Mouse (Mus musculus) right cerebral cortex, postnatal 36 days (tissue): ENCODE data around the gene Rtn4r.

Source experiments
- DNase-seq, 2 experiments: peaks; one replicate each; pipeline ENCODE4 v3.0.0; 2022; ENCODE audit warnings: low spot score in 2 of 2, mixed read lengths in 1 of 2

The Rtn4r gene

DNA sequence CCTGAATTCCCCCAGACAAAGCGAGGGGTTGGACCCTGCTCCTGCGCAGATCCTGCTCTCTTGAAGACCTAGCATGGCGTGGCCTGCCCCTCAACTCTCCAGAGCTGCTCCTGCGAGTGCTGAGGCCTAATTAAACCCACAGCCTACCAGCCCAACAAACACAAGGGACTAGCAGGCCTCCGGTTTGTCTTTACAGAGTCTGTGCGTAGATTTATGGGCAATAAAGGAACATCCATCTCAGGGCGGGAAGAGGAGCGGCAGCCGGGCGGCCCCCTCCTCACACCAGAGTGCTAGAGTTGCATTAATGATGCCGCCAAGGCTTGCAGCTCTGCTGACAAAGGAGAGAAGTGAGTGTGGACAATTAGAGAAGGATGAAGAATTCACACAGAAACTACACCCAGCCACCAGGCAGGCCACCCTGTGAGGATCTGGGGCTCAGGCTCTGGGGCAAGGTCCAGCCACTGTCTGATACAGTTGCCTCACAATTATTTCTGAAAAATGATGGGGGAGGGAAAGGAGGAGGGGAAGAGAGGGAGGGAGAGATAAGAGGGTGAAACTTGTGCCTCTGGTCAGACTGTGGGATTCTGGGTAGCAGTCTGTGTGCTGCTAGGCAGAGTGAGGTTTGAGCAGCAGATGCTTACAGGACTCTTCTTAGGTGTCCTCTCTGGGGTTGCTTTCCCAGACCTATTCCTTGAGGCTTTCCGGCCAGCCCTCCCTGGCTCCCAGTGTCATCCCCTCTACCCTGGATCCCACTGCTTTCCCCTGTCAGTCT, 29.3 kb downstream of the Rtn4r start:
- no peak for DNase-seq

- DNase-seq: no peak
Measured at GRCm38 (mm10) chr16:18159255-18159654, 31.8 kb downstream of the Rtn4r start.

DNA sequence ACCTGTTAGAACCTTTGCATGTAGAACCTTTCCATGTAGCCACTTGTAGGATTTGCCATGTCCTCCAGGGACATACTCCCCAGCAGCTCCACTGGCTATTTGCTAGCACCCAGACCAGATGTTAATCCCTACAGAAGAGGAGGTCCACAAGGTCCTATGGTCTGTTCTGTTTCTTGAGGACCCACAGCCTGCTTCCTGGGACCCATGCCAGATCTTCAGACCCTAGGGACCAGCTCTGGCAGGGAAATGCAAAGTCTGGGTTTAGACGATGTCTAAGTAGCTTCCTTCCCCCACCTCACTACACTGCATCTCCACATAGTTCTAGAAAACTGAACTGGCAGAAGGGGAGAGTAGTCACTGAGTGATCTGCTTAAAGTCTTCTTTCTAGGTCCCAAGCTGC, 32.3 kb downstream of the Rtn4r start:
- no peak for DNase-seq

DNA sequence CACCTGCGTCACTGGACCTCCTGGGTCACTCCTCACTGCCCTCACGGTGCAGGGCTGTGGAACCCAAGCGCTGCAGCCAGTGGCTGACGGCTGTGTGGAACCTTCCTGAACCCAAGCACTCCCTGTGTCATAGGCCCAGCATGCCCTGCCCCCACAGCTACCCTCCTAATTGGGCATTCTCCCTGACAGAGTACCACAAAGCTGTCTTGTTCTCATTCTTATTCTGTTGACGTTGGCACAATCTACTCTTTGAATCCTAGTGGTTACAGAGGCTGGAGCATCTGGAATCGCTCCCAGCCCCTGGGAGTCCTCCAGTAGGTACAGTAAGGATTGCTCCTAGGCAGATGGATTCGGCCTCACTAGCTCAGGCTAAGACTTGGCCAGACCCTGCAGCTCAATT, 33.1 kb downstream of the Rtn4r start:
- no peak for DNase-seq

- DNase-seq: no peak
Measured at GRCm38 (mm10) chr16:18161190-18161589, 33.7 kb downstream of the Rtn4r start.

GRCm38 (mm10) chr16:18164642-18165238, 37.3 kb downstream of the Rtn4r start:
- no peak for DNase-seq

- DNase-seq: no peak
Measured at GRCm38 (mm10) chr16:18166613-18167190, 39.3 kb downstream of the Rtn4r start.

DNA sequence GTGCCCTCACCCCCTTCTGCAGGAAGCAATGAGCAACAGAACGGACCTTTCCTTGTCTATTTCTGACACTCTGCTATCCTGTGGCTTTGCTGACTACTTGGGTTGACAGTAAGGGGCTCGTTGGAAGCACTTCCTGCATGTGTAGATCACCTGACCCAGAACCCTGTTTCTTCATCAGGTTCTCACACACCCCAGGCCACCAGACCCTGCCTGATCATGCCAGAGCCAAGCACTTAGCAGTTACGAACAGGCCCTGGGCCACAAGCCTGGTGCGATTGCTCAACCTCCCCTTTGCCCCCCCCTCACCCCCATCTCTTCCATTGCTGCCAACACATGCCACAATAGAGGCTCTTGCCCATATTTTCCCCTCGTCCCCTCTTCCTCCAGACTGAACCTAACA, 41.7 kb downstream of the Rtn4r start:
- no peak for DNase-seq

DNA sequence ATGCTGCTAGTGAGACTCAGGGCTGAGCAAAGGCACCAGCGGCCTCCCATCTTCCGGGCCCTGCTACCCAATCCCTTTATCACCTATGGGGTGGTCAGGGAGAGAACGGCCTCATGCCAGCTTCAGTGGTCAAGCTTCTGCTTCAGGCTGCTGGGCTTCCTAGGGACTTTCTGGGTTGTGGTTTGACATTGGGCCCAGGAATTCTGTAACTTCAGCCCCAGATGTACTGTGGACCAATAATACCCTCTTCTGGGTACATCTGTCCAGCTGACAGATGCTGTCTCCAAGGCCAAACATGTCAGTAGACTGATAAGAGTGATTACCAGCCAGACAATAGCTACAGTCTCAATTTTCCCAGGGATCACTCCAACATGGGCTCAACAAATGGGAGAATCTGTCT, 42.3 kb downstream of the Rtn4r start:
- no peak for DNase-seq

- peak; percentile 66 for DNase-seq
Measured at GRCm38 (mm10) chr16:18172266-18172855, 44.9 kb downstream of the Rtn4r start.

DNA sequence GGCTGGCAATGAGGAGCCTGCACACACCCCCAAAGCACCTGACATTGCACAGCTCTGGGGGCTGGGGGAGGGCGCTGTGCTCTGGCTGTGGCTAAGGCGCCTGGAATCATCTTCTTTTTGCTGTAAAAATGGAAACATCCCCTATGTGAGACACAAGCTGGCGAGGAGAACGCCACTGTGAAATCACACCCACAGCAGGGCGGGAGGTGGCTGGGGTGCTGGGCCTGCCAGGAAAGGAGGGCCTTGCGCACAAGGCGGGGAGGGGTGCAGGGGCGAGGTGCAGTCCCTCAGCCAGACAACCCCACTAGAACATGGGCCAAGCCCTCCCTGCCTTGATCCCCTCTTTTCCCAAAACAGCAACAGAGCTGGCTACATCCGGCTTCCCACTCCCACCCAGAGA, 45.8 kb downstream of the Rtn4r start:
- DNase-seq: peak; percentile 82 to 88

- DNase-seq: peak; percentile 83 to 85
Measured at GRCm38 (mm10) chr16:18173788-18174187, 46.3 kb downstream of the Rtn4r start.

DNA sequence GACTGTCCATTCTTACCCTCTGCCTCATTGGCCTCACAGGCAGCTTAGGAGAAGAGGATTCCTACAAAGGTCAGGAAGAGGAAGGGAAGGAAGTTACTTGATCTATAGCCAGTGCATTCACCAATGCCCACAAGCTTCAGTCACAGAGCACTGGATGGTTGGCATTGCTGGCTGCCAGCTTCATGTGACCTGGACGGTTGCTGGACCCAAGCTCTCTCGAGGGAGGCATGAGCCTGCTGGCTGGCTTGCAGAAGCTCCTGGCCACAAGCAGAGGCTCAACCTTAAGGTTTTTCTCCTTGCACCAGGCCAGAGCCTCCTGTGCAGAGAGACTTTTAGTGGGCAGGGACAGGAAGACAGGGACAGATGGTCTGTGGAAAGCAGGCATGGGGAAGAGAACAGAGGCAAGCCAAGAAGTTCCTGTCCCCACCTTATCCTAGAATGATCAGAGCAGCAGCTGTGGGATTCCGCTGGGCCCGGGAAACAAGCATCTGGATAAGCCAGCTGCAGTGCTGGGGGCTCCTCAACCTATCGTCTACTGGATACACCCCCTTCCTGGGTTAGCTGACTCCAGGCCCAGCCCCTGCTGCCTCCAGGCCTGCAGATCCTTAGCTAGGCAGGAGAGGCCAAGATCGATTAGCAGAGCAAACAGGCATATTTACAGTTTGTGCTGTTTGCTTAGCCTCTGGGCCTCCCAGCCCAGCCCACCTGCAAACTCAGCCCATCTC, 48.5 kb downstream of the Rtn4r start:
- no peak for DNase-seq

DNA sequence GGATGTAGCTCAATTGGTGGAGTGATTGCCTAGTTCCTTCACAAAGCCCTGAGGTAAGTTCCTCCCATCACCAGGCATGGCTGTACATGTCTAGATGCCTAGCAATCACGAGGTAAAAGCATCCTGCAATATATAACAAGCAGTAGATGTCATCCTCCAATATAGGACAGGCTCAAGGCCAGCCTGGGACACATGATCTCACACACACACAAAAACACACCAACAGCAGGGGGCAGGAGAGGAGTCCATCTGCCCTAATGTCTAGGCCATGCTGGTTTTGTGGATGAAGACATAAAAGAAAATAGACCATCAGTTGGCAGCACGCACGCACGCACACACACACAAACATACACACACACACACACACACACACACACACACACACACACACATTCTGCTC, 49.3 kb downstream of the Rtn4r start:
- DNase-seq: no peak

DNA sequence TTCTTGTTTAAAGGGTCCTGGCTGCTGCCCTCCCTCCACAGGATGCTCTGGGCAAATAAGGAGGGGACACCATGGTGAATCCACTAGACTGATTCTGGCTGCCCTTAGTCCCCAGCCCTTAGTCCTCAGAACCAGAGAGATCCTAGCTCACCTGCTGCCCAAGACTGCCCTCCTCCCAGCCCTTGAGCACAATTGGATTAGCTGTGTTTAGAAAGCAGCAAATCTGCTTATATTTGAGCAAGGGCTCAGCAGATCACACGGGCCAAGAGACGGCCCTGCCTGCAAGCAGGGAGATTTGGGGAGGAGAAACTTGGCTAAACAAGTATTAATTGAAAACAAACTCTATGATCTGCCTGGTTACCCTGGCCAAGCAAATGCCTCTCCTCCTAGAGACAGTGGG, 52.1 kb downstream of the Rtn4r start:
- no peak for DNase-seq

GRCm38 (mm10) chr16:18181398-18181797, 54.0 kb downstream of the Rtn4r start:
- no peak for DNase-seq

DNA sequence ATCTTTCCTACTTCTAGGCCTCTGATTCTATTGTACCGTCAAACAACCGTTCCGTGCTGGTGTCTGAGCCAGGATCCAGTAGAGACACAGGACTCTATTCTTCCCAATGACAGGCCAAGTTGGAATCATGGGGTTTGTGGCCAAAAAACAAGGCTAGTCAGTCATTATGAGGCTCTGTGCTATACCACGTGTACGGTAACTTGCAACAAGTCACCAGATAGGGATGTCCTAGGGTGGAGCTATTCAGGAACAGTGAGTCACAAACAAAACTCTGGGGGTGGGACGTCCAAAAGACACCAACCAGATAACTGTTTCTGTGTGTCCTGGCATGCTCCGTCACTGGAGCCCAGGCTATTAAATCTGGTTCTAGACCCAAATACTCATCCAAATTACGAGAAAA, 55.3 kb downstream of the Rtn4r start:
- DNase-seq: no peak

- DNase-seq: no peak
Measured at GRCm38 (mm10) chr16:18185715-18186449, 58.4 kb downstream of the Rtn4r start.

GRCm38 (mm10) chr16:18186798-18187197, 59.4 kb downstream of the Rtn4r start:
- DNase-seq: no peak

GRCm38 (mm10) chr16:18187221-18187620, 59.8 kb downstream of the Rtn4r start:
- no peak for DNase-seq

- no peak for DNase-seq
Measured at GRCm38 (mm10) chr16:18191006-18191405, 63.6 kb downstream of the Rtn4r start.
